ENCODE assay signal across 10 mouse cellular contexts in genomic region chr13:24629073-24629621, GRCm38 (mm10). TPM values are rescaled to one million over a fixed set of nuclear protein-coding genes. Genes with fewer than 3 reads are reported as not detected.
DNase-seq lines count a peak whose midpoint lies in the region; ATAC-seq lines count a peak whose summit lies in the region.
"Had no signal": no experiment of that assay in that cellular context is flagged by ENCODE, and none has a peak within 500 bp of the region (broad histone marks: within the 10 kb centered on the region; RNA-seq: fewer than 3 reads in every experiment).

No protein-coding gene starts in this region.

- no peaks in the 10 kb centered on the region for H3K9me3 ChIP-seq in embryonic facial prominence, embryonic 14.5 days (ENCODE audit: control insufficient read depth, low read length)
- H3K9me3 ChIP-seq in forebrain, embryonic 12.5 days: no peaks in the 10 kb centered on the region
- H3K9me3 ChIP-seq in heart, embryonic 14.5 days (ENCODE audit: control insufficient read depth, low read length): no peaks in the 10 kb centered on the region
- no peaks in the 10 kb centered on the region for H3K9me3 ChIP-seq in midbrain, embryonic 11.5 days (ENCODE audit: control insufficient read depth, low read length)
- H3K9me3 ChIP-seq: liver, embryonic 15.5 days had no signal

- no peaks in the 10 kb centered on the region for H3K27me3 ChIP-seq in embryonic facial prominence, embryonic 14.5 days (replicated peaks; ENCODE audit: control insufficient read depth, insufficient read depth, low read length)
- no peaks in the 10 kb centered on the region for H3K27me3 ChIP-seq in forebrain, embryonic 12.5 days
- no peaks in the 10 kb centered on the region for H3K27me3 ChIP-seq in heart, embryonic 14.5 days (ENCODE audit: control insufficient read depth, insufficient read depth, low read length)
- H3K27me3 ChIP-seq in midbrain, embryonic 11.5 days (ENCODE audit: control insufficient read depth, insufficient read depth, low read length): no peaks in the 10 kb centered on the region

- peak; percentile 70 for DNase-seq in embryonic facial prominence, embryonic 14.5 days (ENCODE audit: low spot score)
- no peak for DNase-seq in midbrain, embryonic 11.5 days (ENCODE audit: low spot score, missing footprints)
- DNase-seq in spleen, adult 18-20 months: no peak
- no peak for DNase-seq in natural killer cell, adult 2 months (ENCODE audit: low spot score in 2 of 2)
- no peak for DNase-seq in left cerebral cortex, adult 18-20 months (ENCODE audit: low spot score in 2 of 2)
- DNase-seq: kidney, adult 8-10 months had no signal

- no peak overlapping the region for H3K4me3 ChIP-seq in embryonic facial prominence, embryonic 14.5 days (ENCODE audit: low read depth, low read length)
- H3K4me3 ChIP-seq in forebrain, embryonic 12.5 days (replicated peaks): no peak overlapping the region
- H3K4me3 ChIP-seq in heart, embryonic 14.5 days (ENCODE audit: control insufficient read depth in 1 of 2, insufficient read depth in 1 of 2, low read depth in 1 of 2, low read length in 2 of 2): no peak overlapping the region
- H3K4me3 ChIP-seq in midbrain, embryonic 11.5 days (ENCODE audit: low read depth, low read length): no peak overlapping the region
- H3K4me3 ChIP-seq: erythroblast, embryonic 14.5 days; liver, embryonic 15.5 days had no signal

- H3K36me3 ChIP-seq in embryonic facial prominence, embryonic 14.5 days (ENCODE audit: control insufficient read depth, insufficient read depth, low read length): no peaks in the 10 kb centered on the region
- H3K36me3 ChIP-seq in forebrain, embryonic 12.5 days (replicated peaks): no peaks in the 10 kb centered on the region
- no peaks in the 10 kb centered on the region for H3K36me3 ChIP-seq in heart, embryonic 14.5 days (ENCODE audit: control insufficient read depth, insufficient read depth, low read length)
- H3K36me3 ChIP-seq in midbrain, embryonic 11.5 days (ENCODE audit: control insufficient read depth, insufficient read depth, low read length): no peaks in the 10 kb centered on the region
- H3K36me3 ChIP-seq: liver, embryonic 15.5 days had no signal

- H3K4me2 ChIP-seq in embryonic facial prominence, embryonic 14.5 days (ENCODE audit: low read depth, low read length): no peak overlapping the region
- H3K4me2 ChIP-seq in forebrain, embryonic 12.5 days: no peak overlapping the region
- H3K4me2 ChIP-seq in heart, embryonic 14.5 days (ENCODE audit: low read length): no peak overlapping the region
- no peak overlapping the region for H3K4me2 ChIP-seq in midbrain, embryonic 11.5 days
- H3K4me2 ChIP-seq: liver, embryonic 15.5 days had no signal

- peak; percentile 77 for ATAC-seq in embryonic facial prominence, embryonic 14.5 days (ENCODE audit: low read depth)
- ATAC-seq in forebrain, embryonic 12.5 days (ENCODE audit: low FRiP score): peak; percentile 88
- ATAC-seq in heart, embryonic 14.5 days (ENCODE audit: insufficient number of reproducible peaks, insufficient read depth, low FRiP score, low read depth): peak; percentile 70; the same call in 1 of the 2 replicates
- peak; percentile 86 for ATAC-seq in midbrain, embryonic 11.5 days (ENCODE audit: low FRiP score)

- H3K4me1 ChIP-seq in embryonic facial prominence, embryonic 14.5 days (ENCODE audit: control insufficient read depth, insufficient read depth, low read length): peaks cover 15% of the 10 kb centered on the region; the same call in 1 of the 2 replicates
- H3K4me1 ChIP-seq in forebrain, embryonic 12.5 days: peaks cover 32% of the 10 kb centered on the region
- peaks cover 26 to 38% of the 10 kb centered on the region in 2 experiments for H3K4me1 ChIP-seq in heart, embryonic 14.5 days (ENCODE audit: control insufficient read depth in 2 of 2, insufficient read depth in 2 of 2, low read length in 2 of 2)
- peaks cover 15% of the 10 kb centered on the region for H3K4me1 ChIP-seq in midbrain, embryonic 11.5 days (ENCODE audit: control insufficient read depth, insufficient read depth, low read length)

- H3K9ac ChIP-seq in embryonic facial prominence, embryonic 14.5 days (ENCODE audit: low read depth, low read length): no peak overlapping the region
- no peak overlapping the region for H3K9ac ChIP-seq in forebrain, embryonic 12.5 days
- H3K9ac ChIP-seq in heart, embryonic 14.5 days (ENCODE audit: low read length): no peak overlapping the region
- no peak overlapping the region for H3K9ac ChIP-seq in midbrain, embryonic 11.5 days (ENCODE audit: low read length)
- H3K9ac ChIP-seq: liver, embryonic 15.5 days had no signal

- 49% methylated on average over 6 of the region's 6 CpGs for WGBS in embryonic facial prominence, embryonic 14.5 days
- 41% methylated on average over 6 of the region's 6 CpGs for WGBS in forebrain, embryonic 12.5 days
- WGBS in heart, embryonic 14.5 days: 26% methylated on average over 6 of the region's 6 CpGs
- WGBS in midbrain, embryonic 11.5 days: 48% methylated on average over 6 of the region's 6 CpGs

- 0 out of 2 replicates have a peak overlapping the region, but pooled peaks have one; percentile 39 for H3K27ac ChIP-seq in embryonic facial prominence, embryonic 14.5 days (replicated peaks; ENCODE audit: low read depth, low read length)
- peak overlapping the region; percentile 91 for H3K27ac ChIP-seq in forebrain, embryonic 12.5 days
- peak overlapping the region; percentile 61 to 77 for H3K27ac ChIP-seq in heart, embryonic 14.5 days (replicated peaks in 1 of 2; ENCODE audit: control insufficient read depth in 1 of 2, insufficient read depth in 1 of 2, low read depth in 2 of 2, low read length in 2 of 2)
- peak overlapping the region; percentile 52 for H3K27ac ChIP-seq in midbrain, embryonic 11.5 days (ENCODE audit: low read depth, low read length)
- H3K27ac ChIP-seq: liver, embryonic 15.5 days had no signal

RNA-seq across cellular contexts. Expression of gene Ripor2, which starts 47.2 kb away (rescaled TPM):
- polyA plus RNA-seq in embryonic facial prominence, embryonic 14.5 days (2014; fragmentation: Nextera tagmentation; extraction: Ambion mirVana): 6.5 and 7.0 TPM in 2 replicates
- polyA plus RNA-seq in forebrain, embryonic 12.5 days (2016; fragmentation: Nextera tagmentation; extraction: Ambion mirVana): 16.6 and 17.8 TPM in 2 replicates
- polyA plus RNA-seq in heart, embryonic 14.5 days (2014; fragmentation: Nextera tagmentation; extraction: Ambion mirVana): 13.1 and 16.5 TPM in 2 replicates
- polyA plus RNA-seq in midbrain, embryonic 11.5 days (2014; fragmentation: Nextera tagmentation; extraction: Ambion mirVana): 9.2 and 11.1 TPM in 2 replicates
- 10 to 100 TPM; 60.1 to 61.7 TPM for total RNA-seq in left cerebral cortex, adult 18-20 months (2021)

Comparison
In these comparisons a context has a peak if more than half of its experiments do, and no peak if none do; other contexts are left out.
1. H3K27ac ChIP-seq: peak in every context shown above with its lines; median percentile 91 in forebrain, embryonic 12.5 days; 69 in heart, embryonic 14.5 days; 52 in midbrain, embryonic 11.5 days; 39 in embryonic facial prominence, embryonic 14.5 days.